Mouse (Mus musculus): ENCODE results near the gene Mst1r. TPM values are rescaled to one million over a fixed set of nuclear protein-coding genes. Genes with fewer than 3 reads are reported as not detected.
A peak's percentile ranks its signal among the peaks of the same experiment; 100 is the strongest.

The Mst1r gene
- polyA plus RNA-seq, 1 experiment from 2014 or later = 2.3 TPM

GRCm38 (mm10) chr9:107899855-107900254 is 6.8 kb upstream of the Mst1r start:
- no peak for ATAC-seq (ENCODE audit: low FRiP score, low read depth)
- WGBS = 69% methylated on average over 12 of the region's 12 CpGs
- Histone ChIP-seq H3K36me3 (peaks cover 12% of the 10 kb centered on the region; the same call in 1 of the 2 replicates), H3K4me2 (replicated peaks) (no peak overlapping the region), H3K9me3 (no peaks in the 10 kb centered on the region), H3K4me3 (no peak overlapping the region), H3K4me1 (peaks cover 16% of the 10 kb centered on the region), H3K9ac (replicated peaks) (no peak overlapping the region), H3K27ac (replicated peaks) (no peak overlapping the region), H3K27me3 (peaks cover 40% of the 10 kb centered on the region)

DNA sequence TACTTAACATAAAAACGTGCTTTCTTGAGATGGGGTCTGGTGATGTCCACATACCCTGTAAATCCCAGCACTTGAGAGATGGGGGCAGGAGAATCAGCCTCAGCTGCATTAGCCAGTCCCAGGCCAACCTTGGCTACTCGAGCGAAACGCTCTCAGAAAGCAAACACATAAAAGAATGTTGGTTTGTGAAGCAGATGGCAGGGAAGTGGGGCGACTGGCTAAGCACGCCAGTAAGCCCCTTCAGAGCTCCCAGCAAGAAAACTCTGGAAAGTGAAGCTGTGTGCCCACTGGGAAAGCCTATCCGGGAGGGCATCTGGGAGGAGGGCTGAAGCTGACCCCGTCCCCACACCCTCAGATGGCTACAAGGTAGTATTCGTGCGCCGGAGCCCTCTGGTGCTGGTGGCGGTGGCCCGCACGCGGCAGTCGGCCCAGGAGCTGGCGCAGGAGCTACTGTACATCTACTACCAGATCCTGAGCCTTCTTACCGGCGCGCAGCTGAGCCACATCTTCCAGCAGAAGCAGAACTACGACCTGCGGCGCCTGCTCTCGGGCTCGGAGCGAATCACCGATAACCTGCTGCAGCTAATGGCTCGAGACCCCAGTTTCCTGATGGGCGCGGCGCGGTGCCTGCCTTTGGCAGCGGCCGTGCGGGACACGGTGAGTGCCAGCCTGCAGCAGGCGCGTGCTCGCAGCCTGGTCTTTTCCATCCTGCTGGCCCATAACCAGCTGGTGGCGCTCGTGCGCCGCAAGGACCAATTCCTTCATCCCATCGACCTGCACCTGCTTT is 5.6 kb upstream of the Mst1r start:
- Histone ChIP-seq H3K36me3 (peaks cover 12% of the 10 kb centered on the region; the same call in 1 of the 2 replicates), H3K9me3 (no peaks in the 10 kb centered on the region), H3K4me2 (replicated peaks) (peak overlapping the region; percentile 59), H3K9ac (replicated peaks) (peak overlapping the region; percentile 45), H3K27me3 (peaks cover 47% of the 10 kb centered on the region), H3K4me1 (peaks cover 16% of the 10 kb centered on the region), H3K4me3 (peak overlapping the region; percentile 32), H3K27ac (replicated peaks) (no peak overlapping the region)
- WGBS = 3% methylated on average over 44 of the region's 44 CpGs
- peak; percentile 44; the same call in 1 of the 2 replicates for ATAC-seq (ENCODE audit: low FRiP score, low read depth)

DNA sequence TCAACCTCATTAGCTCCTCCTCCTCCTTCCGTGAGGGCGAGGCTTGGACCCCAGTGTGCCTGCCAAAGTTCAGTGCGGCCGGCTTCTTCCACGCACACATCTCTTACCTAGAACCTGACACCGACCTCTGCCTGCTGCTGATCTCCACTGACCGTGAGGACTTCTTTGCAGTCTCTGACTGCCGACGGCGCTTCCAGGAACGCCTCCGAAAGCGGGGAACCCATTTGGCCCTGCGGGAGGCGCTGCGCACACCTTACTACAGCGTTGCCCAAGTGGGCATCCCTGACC is 5.1 kb upstream of the Mst1r start:
- Histone ChIP-seq H3K4me1 (peaks cover 18% of the 10 kb centered on the region), H3K9ac (replicated peaks) (no peak overlapping the region), H3K27ac (replicated peaks) (no peak overlapping the region), H3K4me2 (replicated peaks) (peak overlapping the region; percentile 59), H3K27me3 (peaks cover 52% of the 10 kb centered on the region), H3K4me3 (peak overlapping the region; percentile 32), H3K9me3 (no peaks in the 10 kb centered on the region), H3K36me3 (peaks cover 12% of the 10 kb centered on the region; the same call in 1 of the 2 replicates)
- peak; percentile 45; the same call in 1 of the 2 replicates for ATAC-seq (ENCODE audit: low FRiP score, low read depth)
- WGBS = 4% methylated on average over 17 of the region's 17 CpGs

GRCm38 (mm10) chr9:107904726-107905125 is 1.9 kb upstream of the Mst1r start:
- Histone ChIP-seq H3K4me1 (peaks cover 31% of the 10 kb centered on the region), H3K9ac (replicated peaks) (no peak overlapping the region), H3K27me3 (peaks cover 67% of the 10 kb centered on the region), H3K4me3 (no peak overlapping the region), H3K4me2 (replicated peaks) (no peak overlapping the region), H3K27ac (replicated peaks) (no peak overlapping the region), H3K9me3 (no peaks in the 10 kb centered on the region), H3K36me3 (0 out of 2 replicates have a peak, but pooled peaks cover 7% of the 10 kb centered on the region)
- 7% methylated on average over 4 of the region's 4 CpGs for WGBS
- ATAC-seq (ENCODE audit: low FRiP score, low read depth) = peak; percentile 57

DNA sequence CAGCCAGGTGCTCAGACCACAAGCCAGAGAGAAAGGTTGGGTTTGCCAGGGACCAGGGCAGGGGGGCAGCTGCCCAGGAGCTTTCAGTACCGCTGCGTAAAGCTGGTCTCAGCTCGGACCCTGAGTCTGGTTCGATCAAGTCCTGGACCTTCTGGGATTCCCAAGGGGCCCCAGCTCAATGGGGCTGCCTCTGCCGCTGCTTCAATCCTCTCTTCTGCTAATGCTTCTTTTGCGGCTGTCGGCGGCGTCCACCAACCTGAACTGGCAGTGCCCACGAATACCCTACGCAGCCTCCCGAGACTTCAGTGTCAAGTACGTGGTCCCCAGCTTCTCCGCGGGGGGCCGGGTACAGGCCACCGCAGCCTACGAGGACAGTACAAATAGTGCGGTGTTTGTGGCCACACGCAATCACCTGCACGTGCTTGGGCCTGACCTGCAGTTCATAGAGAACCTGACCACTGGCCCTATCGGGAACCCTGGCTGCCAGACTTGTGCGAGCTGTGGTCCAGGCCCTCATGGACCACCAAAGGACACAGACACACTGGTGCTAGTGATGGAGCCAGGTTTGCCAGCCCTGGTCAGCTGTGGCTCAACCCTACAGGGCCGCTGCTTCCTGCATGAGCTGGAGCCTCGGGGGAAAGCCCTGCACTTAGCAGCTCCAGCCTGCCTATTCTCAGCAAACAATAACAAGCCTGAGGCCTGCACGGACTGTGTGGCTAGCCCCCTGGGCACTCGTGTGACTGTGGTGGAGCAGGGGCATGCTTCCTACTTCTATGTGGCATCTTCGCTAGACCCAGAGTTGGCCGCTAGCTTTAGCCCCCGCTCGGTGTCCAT is 511 bp downstream of the Mst1r start:
- no peaks in the 10 kb centered on the region for H3K36me3 ChIP-seq
- H3K4me3 ChIP-seq = peak overlapping the region; percentile 32
- 45% methylated on average over 31 of the region's 31 CpGs for WGBS
- peak overlapping the region; percentile 55 for H3K9ac ChIP-seq (replicated peaks)
- peak overlapping the region; percentile 57 for H3K4me2 ChIP-seq (replicated peaks)
- no peaks in the 10 kb centered on the region for H3K9me3 ChIP-seq
- no peak for ATAC-seq (ENCODE audit: low FRiP score, low read depth)
- H3K27me3 ChIP-seq = peaks cover 45% of the 10 kb centered on the region
- H3K4me1 ChIP-seq = peaks cover 15% of the 10 kb centered on the region
- H3K27ac ChIP-seq (replicated peaks) = no peak overlapping the region

- Histone ChIP-seq H3K36me3 (no peaks in the 10 kb centered on the region), H3K27ac (replicated peaks) (no peak overlapping the region), H3K4me2 (replicated peaks) (no peak overlapping the region), H3K9ac (replicated peaks) (no peak overlapping the region), H3K4me1 (peaks cover 15% of the 10 kb centered on the region), H3K4me3 (no peak overlapping the region), H3K9me3 (no peaks in the 10 kb centered on the region), H3K27me3 (peaks cover 39% of the 10 kb centered on the region)
- ATAC-seq (ENCODE audit: low FRiP score, low read depth) = no peak
- 76% methylated on average over 14 of the region's 14 CpGs for whole genome bisulfite sequencing
Observed at GRCm38 (mm10) chr9:107907801-107908120, 1.1 kb downstream of the Mst1r start.

DNA sequence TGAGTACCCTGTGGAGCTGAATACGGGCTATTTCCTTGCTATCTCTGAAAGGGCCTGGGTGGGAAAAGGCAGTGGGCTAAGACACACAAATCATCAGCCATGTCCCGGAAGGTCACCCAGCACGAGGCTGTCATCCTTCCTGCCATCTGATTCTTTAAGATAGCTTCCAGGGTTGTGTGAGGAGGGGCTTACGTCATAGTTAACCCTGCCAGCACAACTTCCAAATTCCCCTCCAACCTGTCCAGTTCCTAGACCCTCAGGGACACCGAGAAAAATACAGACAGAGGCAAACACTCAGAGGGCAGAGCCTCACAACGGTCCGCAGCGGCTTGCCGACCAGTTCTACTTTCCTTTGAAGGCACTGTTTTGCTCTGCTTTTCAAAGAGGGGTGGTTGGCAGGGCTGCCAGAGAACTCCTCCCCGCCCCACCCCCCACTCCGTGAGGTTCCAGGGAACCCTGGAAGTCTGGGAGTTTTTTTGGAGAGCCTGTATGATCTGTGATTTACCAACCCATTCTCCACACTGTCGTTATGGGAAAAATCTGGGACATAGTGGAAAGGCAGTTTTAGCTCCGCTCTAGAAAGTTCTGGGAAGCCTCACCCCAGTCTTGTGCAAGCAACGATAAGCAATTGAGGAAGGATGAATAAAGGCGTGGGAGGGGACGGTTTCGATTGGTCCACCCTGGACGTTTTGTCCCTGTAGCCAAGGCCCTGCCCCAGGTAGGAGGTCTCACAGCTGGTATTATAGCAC is 1.9 kb downstream of the Mst1r start:
- Histone ChIP-seq H3K4me1 (peaks cover 15% of the 10 kb centered on the region), H3K9ac (replicated peaks) (no peak overlapping the region), H3K9me3 (no peaks in the 10 kb centered on the region), H3K27ac (replicated peaks) (no peak overlapping the region), H3K36me3 (no peaks in the 10 kb centered on the region), H3K4me3 (no peak overlapping the region), H3K27me3 (peaks cover 37% of the 10 kb centered on the region), H3K4me2 (replicated peaks) (no peak overlapping the region)
- 36% methylated on average over 18 of the region's 18 CpGs for WGBS
- no peak for ATAC-seq (ENCODE audit: low FRiP score, low read depth)

- Histone ChIP-seq H3K27me3 (peaks cover 32% of the 10 kb centered on the region), H3K9ac (replicated peaks) (no peak overlapping the region), H3K9me3 (no peaks in the 10 kb centered on the region), H3K4me1 (peaks cover 15% of the 10 kb centered on the region), H3K27ac (replicated peaks) (no peak overlapping the region), H3K4me2 (replicated peaks) (no peak overlapping the region), H3K36me3 (no peaks in the 10 kb centered on the region), H3K4me3 (no peak overlapping the region)
- ATAC-seq (ENCODE audit: low FRiP score, low read depth) = no peak
- WGBS = 87% methylated on average over 15 of the region's 15 CpGs
Observed at GRCm38 (mm10) chr9:107910025-107910769, 3.5 kb downstream of the Mst1r start.

GRCm38 (mm10) chr9:107914764-107915420 is 8.2 kb downstream of the Mst1r start:
- Histone ChIP-seq H3K4me2 (replicated peaks) (no peak overlapping the region), H3K27me3 (peaks cover 11% of the 10 kb centered on the region; the same call in 1 of the 2 replicates), H3K9me3 (no peaks in the 10 kb centered on the region), H3K4me1 (peaks cover 8% of the 10 kb centered on the region; the same call in 1 of the 2 replicates), H3K27ac (replicated peaks) (no peak overlapping the region), H3K9ac (replicated peaks) (no peak overlapping the region), H3K36me3 (no peaks in the 10 kb centered on the region), H3K4me3 (no peak overlapping the region)
- no peak for ATAC-seq (ENCODE audit: low FRiP score, low read depth)
- WGBS = 87% methylated on average over 16 of the region's 16 CpGs

DNA sequence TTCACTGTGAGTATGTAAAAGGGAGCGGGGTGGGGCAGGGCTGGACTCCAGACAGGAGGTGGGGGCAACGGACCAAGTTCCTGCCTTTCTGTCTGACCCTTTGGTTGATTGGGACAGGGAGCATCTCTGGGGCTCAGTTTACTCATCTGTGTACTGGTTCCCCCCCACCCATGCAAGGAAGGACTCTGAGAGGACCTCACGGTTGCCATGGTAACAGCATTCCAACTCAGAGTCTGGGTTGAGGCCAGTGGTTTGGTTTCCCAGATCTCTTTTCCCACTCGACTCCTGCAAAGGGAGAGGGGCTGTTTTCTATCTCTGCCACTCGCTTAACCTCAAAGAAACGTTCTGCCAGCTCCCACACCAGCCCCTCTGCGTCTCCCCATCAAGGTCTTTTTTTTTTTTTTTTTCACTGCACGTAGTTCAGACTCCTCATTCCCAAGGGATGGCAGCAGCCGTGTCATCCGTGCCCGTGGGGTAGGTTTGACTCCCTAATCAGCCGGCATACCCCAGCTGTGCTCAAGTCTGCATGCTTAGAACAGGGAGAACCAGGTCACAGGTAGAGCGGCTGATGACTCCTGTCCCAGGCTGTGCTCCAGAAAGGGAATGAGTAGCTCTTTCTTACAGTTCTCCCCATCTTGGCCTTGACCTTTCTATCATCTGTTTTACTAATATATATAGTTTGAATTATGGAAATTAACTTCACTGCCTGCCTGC is 11.4 kb downstream of the Mst1r start:
- peak; percentile 41; the same call in 1 of the 2 replicates for ATAC-seq (ENCODE audit: low FRiP score, low read depth)
- H3K4me2 ChIP-seq (replicated peaks) = 0 out of 2 replicates have a peak overlapping the region, but pooled peaks have one; percentile 4
- no peaks in the 10 kb centered on the region for H3K36me3 ChIP-seq
- H3K27me3 ChIP-seq = peaks cover 11% of the 10 kb centered on the region; the same call in 1 of the 2 replicates
- H3K4me1 ChIP-seq = peaks cover 8% of the 10 kb centered on the region; the same call in 1 of the 2 replicates
- H3K9me3 ChIP-seq = no peaks in the 10 kb centered on the region
- H3K9ac ChIP-seq (replicated peaks) = no peak overlapping the region
- H3K4me3 ChIP-seq = no peak overlapping the region
- 37% methylated on average over 13 of the region's 13 CpGs for WGBS
- no peak overlapping the region for H3K27ac ChIP-seq (replicated peaks)

Measured in midbrain, embryonic 12.5 days (tissue).